Mouse (Mus musculus): Measurements from ENCODE around the gene Ugt1a10.

DNA sequence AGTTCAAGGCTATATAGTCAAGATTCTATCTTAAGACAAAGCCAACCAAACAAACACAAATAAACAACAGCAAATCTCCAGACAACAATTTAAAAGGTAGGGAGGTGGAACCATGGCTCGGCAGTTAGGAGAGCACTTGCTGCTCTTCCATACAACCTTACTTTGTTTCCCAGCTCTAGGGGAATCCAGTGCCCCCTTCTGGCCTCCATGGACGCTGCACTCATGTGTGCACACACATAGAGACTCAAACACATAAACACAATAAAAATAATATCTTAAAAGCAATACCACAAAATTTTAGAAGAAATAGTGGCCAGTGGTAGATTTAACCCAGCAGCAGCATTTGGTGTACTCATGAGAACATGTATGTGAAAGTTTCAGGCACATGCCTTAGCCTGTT is 162.0 kb downstream of the Ugt1a10 start:
- no peak for TF ChIP-seq POLR2A (IDR thresholded peaks at IDR 0.05; ENCODE audit: insufficient read depth, low read depth, low read length)
- no peak for TF ChIP-seq CTCF (IDR thresholded peaks at IDR 0.05; ENCODE audit: insufficient read depth, low read depth, low read length)

Data from olfactory bulb, adult 2 months (tissue).